Mouse (Mus musculus) forebrain, embryonic 10.5 days (tissue): ENCODE data around the gene Gm6034. TPM values are rescaled to one million over a fixed set of nuclear protein-coding genes. Genes with fewer than 3 reads are reported as not detected.
"Not testable (repeated sequence)": the region's sequence is repeated elsewhere in the genome, so short reads cannot be mapped to it uniquely, and the experiment has no call there.

Source experiments
- DNase-seq: peaks from one replicate; pipeline ENCODE4 v3.0.0-alpha.2; 2017; ENCODE audit warnings: low spot score; ENCODE audit errors: extremely low spot score
- H3K27ac ChIP-seq: fragments of 300-500 bp; sonication (generic); 2 replicates; pipeline ENCODE4 v1.5.1; 2016; ENCODE audit warnings: mild to moderate bottlenecking
- H3K27me3 ChIP-seq: fragments of 300-500 bp; sonication (generic); 2 replicates; pipeline ENCODE4 v1.6.1; 2016; ENCODE audit warnings: mild to moderate bottlenecking; ENCODE audit not compliant: poor library complexity, severe bottlenecking
- H3K36me3 ChIP-seq: fragments of 300-500 bp; sonication (generic); replicated peaks from 2 replicates; pipeline ENCODE4 v1.6.1; 2016; ENCODE audit warnings: mild to moderate bottlenecking, moderate library complexity
- H3K4me1 ChIP-seq: fragments of 300-500 bp; sonication (generic); 2 replicates; pipeline ENCODE4 v1.6.1; 2016
- H3K4me3 ChIP-seq: fragments of 300-500 bp; sonication (generic); 2 replicates; pipeline ENCODE4 v1.5.1; 2016; ENCODE audit warnings: mild to moderate bottlenecking, moderate library complexity
- H3K9me3 ChIP-seq: fragments of 300-500 bp; sonication (generic); 2 replicates; pipeline ENCODE4 v1.6.1; 2016; ENCODE audit warnings: mild to moderate bottlenecking, moderate library complexity
- WGBS: fragments of 180-500 bp; shearing (Covaris S2); methylation state at CpG from one replicate; pipeline ENCODE4 v1.1.7; 2016; 5-methylcytosine and 5-hydroxymethylcytosine counted together
- polyA plus RNA-seq: library from polyadenylated mRNA; unstranded; fragments of >200 nt; fragmentation: Nextera tagmentation; extraction: Ambion mirVana; gene quantifications from 2 replicates; pipeline ENCODE4 v1.2.1, GENCODE M21; 2016

The Gm6034 gene
- polyA plus RNA-seq, 1 experiment from 2014 or later, result not detected

DNA sequence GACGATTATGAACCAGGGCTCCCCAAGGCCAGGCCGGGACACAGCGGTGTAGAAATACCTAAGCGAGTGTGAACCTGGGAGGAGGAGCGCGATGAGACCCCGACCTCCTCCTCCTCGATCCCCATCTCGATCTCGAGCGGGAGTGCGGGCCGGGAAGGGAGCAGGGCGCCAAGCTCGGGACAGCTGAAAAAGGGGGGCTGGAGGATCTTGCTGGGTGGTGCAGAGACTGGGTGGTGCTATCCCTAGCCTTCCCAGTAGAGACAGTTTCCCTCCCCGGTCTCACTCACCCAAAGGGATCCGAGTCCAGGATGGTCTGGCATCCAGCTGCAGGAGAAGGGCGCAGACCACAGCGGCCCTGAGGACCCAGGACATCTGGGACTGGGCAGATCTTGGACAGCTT is 706 bp upstream of the Gm6034 start:
- H3K27me3 ChIP-seq, result peaks cover 32% of the 10 kb centered on the region
- H3K4me3 ChIP-seq, result peak overlapping the region; percentile 49
- H3K36me3 ChIP-seq, H3K9me3 ChIP-seq, H3K4me1 ChIP-seq, DNase-seq, H3K27ac ChIP-seq: not testable (repeated sequence)
- 1% methylated on average over 19 of the region's 19 CpGs for WGBS

DNA sequence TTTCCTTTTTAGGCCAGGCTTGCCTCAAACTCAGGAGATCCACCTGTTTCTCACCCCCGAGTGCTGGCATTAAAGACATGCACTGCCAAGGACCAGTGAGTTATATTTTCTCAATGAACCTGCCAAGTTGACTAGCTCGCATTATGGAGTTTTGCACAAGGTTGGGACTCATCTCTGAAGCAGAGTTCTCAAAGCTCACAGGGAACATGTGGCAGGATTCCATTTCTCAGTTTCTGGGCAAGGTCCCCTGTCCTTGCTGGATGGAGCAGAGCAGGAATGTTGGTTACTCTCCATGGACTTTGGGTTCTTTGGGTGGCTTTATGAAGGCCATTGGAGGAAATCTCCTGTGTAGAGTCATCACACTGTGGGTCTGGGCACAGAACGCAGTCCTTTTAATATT is 525 bp downstream of the Gm6034 start:
- H3K4me3 ChIP-seq, result peak overlapping the region; percentile 49
- WGBS, result 89% methylated on average over 3 of the region's 3 CpGs
- H3K27ac ChIP-seq, result no peak overlapping the region
- H3K27me3 ChIP-seq, result peaks cover 32% of the 10 kb centered on the region
- H3K4me1 ChIP-seq, result peaks cover 5% of the 10 kb centered on the region
- H3K9me3 ChIP-seq, result no peaks in the 10 kb centered on the region
- DNase-seq, result no peak
- H3K36me3 ChIP-seq, result no peaks in the 10 kb centered on the region

DNA sequence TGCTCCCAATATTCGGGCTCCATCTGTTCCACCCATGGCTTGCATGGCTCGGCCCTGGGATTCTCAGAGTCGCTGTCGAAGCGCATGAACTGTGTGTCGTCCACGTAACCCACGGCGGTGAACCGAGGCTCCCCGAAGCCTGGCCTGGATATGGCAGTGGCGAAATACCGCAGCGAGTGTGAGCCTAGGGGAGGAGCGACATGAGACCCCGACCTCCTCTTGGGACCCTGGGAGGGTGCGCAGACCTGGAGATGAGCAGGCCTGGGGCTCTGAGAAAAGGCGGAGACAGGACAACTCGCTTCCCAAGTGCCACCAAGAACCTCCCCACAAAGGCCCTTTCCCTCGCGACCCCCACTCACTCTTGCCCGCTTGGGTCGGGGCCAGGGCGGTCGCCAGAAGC is 15.2 kb downstream of the Gm6034 start:
- not testable (repeated sequence) for DNase-seq, H3K4me1 ChIP-seq, H3K27me3 ChIP-seq, H3K36me3 ChIP-seq, H3K4me3 ChIP-seq, H3K9me3 ChIP-seq, H3K27ac ChIP-seq
- WGBS, result 93% methylated on average over 25 of the region's 25 CpGs

DNA sequence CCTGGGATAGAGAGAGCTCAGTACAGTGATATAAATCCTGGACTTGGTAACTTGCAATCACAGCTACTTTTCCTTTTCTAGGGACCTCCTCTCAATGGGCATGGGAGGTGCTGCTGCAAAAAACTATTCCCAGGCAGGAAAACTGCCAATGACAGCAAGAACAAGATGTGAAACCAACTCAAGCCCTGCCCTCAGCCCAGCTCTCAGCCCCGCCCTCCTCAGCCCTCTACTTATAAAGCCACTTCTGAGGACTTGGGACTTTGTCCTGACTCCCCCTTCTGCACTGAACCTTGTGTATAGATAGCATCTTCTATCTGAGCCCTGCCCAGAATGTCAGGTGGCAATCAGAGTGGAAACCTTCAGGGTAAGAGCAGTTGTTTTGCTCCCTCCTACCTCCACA is 15.6 kb downstream of the Gm6034 start, which contains the start of gene Gm11127:
Gene Gm11127, minus strand, starts transcription at position 10 of the 400 bp plus-strand sequence.
- DNase-seq, H3K27ac ChIP-seq, H3K4me3 ChIP-seq, H3K4me1 ChIP-seq, H3K27me3 ChIP-seq, H3K36me3 ChIP-seq, H3K9me3 ChIP-seq: not testable (repeated sequence)
- 67% methylated on average over 1 of the region's 1 CpGs for WGBS

DNA sequence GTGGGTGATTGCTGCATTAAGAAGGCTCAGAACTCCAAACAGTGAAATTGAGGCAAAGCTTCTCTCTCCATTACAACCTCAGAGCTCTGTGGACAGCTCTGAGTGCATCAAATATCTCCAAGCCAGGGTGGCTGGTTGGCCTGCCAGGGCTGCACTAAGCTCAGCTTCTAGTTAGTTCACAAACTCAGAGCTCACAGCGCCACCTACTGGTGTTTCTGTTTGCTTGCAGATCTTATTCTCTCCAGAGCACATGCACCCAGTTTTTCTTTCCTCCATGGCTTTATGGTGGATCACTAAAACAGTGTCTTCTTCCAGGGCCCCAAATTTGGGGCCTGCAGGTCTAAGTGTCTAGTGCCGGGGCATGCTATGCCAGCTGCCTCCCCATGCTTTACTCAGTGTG is 18.1 kb downstream of the Gm6034 start:
- no peak overlapping the region for H3K4me3 ChIP-seq
- H3K9me3 ChIP-seq, result no peaks in the 10 kb centered on the region
- 28% methylated on average over 2 of the region's 2 CpGs for WGBS
- H3K27ac ChIP-seq, result no peak overlapping the region
- H3K4me1 ChIP-seq, result no peaks in the 10 kb centered on the region
- H3K36me3 ChIP-seq, result no peaks in the 10 kb centered on the region
- peak; percentile 69 for DNase-seq
- H3K27me3 ChIP-seq, result no peaks in the 10 kb centered on the region

DNA sequence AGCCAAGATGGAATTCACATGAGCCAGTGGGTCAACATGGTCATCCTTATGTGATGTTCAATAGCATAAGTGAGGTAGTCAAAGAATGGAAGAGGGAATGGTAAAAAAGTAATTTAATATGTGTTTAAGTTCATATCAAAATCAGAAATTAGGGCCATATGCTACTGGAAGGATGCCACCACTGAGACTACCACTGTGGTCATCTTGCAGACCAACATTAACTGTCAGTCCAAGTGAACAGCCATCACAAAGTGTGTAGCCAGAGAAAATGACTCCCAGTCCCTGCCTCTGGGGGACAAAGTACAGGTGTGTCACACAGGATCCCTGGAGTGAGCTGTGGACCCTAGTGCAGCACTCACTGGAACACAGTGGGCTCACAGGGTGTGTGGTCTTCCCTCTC is 39.1 kb downstream of the Gm6034 start:
- peaks cover 42% of the 10 kb centered on the region for H3K27me3 ChIP-seq
- not testable (repeated sequence) for DNase-seq

DNA sequence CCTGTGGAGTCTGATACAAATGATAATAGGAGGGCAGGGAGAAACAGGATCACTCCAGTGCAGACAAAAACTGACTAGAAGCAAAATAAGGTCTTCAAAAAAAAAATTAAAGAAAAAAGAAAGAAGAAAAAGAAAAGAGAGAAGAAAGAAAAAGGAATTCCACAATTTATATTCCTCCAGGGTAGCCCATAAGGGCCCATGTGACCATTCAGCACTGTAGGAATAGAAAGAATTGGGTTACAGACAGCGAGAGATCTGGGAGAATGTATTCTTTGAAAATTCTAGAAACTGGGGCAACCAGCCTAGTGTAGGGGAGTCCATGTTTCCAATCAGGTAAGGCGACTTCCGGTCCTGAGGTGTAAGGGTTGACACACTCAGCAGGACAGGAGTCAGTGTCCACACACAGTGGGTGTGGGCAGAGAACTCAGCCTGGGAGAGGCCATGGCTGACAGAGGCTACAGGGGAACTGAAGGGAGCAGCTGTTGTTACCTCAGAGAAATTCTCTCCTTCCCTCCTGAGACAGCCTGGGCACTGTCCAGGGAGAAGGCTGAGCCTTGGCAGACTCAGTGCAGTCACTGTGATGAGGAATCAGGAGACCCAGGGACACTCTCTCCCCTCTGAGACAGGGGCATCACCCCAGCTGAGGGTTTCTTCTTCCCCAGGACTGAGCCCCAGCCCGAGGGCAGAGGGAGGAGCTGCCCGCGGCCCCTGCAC is 39.9 kb downstream of the Gm6034 start:
- not testable (repeated sequence) for DNase-seq, H3K9me3 ChIP-seq, H3K36me3 ChIP-seq
- Histone ChIP-seq H3K4me1 (peaks cover 17% of the 10 kb centered on the region), H3K4me3 (peak overlapping the region; percentile 62), H3K27me3 (peaks cover 42% of the 10 kb centered on the region), H3K27ac (0 out of 2 replicates have a peak overlapping the region, but pooled peaks have one; percentile 84)
- 30% methylated on average over 6 of the region's 6 CpGs for WGBS

More for the DNA sequence above, 39.1 kb downstream of the Gm6034 start:
- not testable (repeated sequence) for H3K36me3 ChIP-seq, H3K9me3 ChIP-seq, H3K27ac ChIP-seq, H3K4me3 ChIP-seq
- H3K4me1 ChIP-seq, result peaks cover 17% of the 10 kb centered on the region

DNA sequence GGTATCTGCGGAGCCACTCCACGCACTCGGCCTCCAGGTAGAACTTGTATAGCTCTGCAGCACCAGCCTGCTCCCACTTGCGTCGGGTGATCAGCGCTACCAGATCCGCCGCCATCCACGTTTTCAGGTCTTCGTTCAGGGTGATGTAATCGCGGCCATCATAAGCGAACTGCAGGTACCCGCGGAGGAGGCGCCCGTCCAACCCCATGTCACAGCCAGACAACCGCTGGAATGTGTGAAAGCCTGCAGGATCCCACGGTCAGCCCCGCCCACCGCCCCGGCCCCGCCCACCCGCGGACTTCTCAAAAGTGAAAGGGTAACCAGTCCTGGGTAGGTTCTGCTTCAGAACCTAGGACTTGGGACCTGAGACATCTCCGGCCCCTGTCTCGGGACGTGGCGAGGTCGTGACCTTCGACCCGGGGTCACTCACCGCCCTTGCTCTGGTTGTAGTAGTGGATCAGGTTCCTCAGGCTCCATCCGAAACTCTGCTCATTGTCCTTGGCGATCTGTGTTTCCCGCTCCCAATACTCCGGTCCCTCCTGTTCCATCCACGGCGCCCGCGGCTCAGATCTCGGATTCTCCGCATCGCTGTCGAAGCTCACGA is 40.6 kb downstream of the Gm6034 start:
- Histone ChIP-seq H3K27ac (peak overlapping the region; percentile 84), H3K36me3 (no peaks in the 10 kb centered on the region), H3K4me3 (peak overlapping the region; percentile 62), H3K9me3 (no peaks in the 10 kb centered on the region), H3K27me3 (peaks cover 42% of the 10 kb centered on the region), H3K4me1 (peaks cover 17% of the 10 kb centered on the region)
- WGBS, result under 1% methylated on average over 46 of the region's 46 CpGs
- peak; percentile 82 for DNase-seq

DNA sequence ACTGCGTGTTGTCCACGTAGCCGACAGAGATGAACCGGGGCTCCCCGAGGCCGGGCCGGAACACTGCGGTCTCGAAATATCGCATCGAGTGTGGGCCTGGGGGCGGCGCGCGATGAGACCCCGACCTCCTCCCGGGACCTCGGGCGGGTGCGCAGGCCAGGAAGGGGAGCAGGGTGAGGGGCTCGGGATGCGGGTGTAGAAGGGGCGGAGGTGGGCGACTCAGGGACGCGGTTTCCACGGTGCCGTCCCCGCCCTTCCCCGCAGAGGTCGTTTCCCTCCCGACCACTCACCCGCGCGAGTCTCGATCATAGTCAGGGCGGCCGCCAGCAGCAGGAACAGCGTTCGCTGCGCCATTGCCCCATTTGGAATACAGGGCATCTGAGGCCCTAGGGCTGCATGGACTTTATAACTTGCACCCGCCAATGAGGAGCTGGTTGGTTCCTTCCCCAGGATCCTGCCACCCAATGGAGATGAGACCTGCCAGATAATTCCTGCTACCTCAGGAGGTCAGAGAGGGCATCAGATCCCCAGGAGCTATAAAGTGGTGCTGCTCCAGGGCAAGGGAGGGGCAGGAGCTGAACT is 41.2 kb downstream of the Gm6034 start:
- Histone ChIP-seq H3K4me1 (peaks cover 17% of the 10 kb centered on the region), H3K4me3 (peak overlapping the region; percentile 62), H3K9me3 (no peaks in the 10 kb centered on the region), H3K27me3 (peaks cover 42% of the 10 kb centered on the region), H3K36me3 (no peaks in the 10 kb centered on the region), H3K27ac (peak overlapping the region; percentile 84)
- DNase-seq, result no peak
- whole genome bisulfite sequencing, result under 1% methylated on average over 42 of the region's 42 CpGs

DNA sequence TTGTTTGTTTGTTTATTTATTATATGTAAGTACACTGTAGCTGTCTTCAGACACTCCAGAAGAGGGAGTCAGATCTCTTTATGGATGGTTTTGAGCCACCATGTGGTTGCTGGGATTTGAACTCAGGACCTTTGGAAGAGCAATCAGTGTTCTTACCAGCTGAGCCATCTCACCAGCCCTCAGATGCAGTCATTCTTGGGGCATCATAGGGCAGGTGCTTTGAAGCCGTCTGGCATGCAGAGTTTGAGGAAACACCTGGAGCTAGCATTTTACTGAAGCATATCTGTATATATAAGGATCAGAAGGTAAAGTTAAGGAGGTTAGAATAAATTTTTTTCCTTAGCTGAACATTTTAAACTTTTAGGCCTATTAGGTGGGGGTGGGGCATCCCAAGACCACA is 43.2 kb downstream of the Gm6034 start:
- DNase-seq, H3K36me3 ChIP-seq, H3K4me3 ChIP-seq, H3K27ac ChIP-seq, H3K9me3 ChIP-seq: not testable (repeated sequence)
- Histone ChIP-seq H3K27me3 (peaks cover 42% of the 10 kb centered on the region), H3K4me1 (peaks cover 17% of the 10 kb centered on the region)
- WGBS, result 83% methylated on average over 1 of the region's 1 CpGs

DNA sequence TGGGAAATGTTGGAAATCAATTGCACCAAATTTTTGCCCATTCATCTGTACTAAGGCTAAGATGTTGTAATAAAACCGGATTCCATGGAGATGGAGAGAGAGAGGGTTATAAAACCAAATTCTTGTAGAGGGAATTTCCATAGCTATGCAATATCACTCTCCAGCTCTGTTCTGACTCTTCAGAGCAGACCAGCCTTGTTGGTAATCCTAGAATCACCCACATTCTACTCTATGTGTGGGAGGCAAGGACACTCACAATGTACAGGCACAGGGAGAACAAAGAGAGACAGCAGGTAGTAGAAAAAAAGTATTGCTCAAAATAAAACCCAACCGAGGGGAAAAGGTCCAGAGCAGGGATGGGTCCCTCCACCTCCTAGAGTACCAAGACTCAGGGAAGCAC is 49.2 kb downstream of the Gm6034 start:
- not testable (repeated sequence) for H3K36me3 ChIP-seq, H3K27ac ChIP-seq, H3K9me3 ChIP-seq, H3K27me3 ChIP-seq, DNase-seq, H3K4me1 ChIP-seq, H3K4me3 ChIP-seq
- no CpG with 5 or more reads among the region's 2 CpGs for WGBS

DNA sequence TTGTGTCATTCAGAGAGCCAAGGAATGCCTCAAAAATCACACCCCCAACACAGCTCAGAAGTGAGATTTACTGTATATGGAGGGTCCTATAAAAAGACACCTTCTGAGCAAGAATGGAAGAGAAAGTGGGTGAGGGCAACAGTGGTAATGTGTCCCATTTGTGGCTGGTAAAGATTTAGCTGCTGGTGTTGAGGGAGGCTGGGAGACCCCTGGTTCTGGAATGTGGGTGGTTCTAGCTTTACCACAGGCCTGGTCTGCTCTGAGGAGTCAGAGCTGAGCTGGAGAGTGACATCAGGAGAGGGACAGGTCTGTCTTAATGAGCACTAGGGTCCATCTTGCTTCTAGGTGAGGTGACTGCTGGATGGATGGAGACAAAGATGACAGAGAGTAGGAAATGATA is 49.8 kb downstream of the Gm6034 start:
- not testable (repeated sequence) for H3K36me3 ChIP-seq, H3K4me1 ChIP-seq, H3K9me3 ChIP-seq, H3K27ac ChIP-seq, H3K27me3 ChIP-seq, H3K4me3 ChIP-seq, DNase-seq

DNA sequence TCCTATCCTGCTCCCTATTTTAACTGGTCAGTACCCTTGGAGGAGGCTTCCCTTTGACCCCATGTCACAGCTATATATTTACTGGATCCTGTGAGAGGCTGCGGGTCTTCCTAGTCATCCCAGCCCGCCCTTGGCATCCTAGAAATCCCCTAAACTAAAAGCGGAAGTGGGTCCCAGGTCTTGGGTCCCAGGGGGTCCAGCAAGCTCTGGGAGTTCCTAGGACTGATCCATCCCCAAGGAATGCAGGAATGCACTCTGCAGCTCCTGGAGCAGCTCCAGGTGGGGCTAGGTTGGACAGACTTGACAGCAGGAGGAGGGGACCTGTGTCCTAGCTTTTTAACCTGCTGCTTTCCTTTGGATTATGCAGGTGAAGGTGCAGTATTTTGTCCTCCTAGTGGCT is 51.2 kb downstream of the Gm6034 start:
- Histone ChIP-seq H3K4me3 (no peak overlapping the region), H3K4me1 (no peaks in the 10 kb centered on the region), H3K27ac (no peak overlapping the region), H3K27me3 (no peaks in the 10 kb centered on the region; the same call in 1 of the 2 replicates), H3K36me3 (no peaks in the 10 kb centered on the region), H3K9me3 (no peaks in the 10 kb centered on the region)
- 25% methylated on average over 3 of the region's 3 CpGs for WGBS
- DNase-seq, result no peak
